Mouse (Mus musculus) retina, postnatal 7 days (tissue): ENCODE results near the gene Efcab10.

Experiments used
- DNase-seq: peaks from one replicate; pipeline ENCODE4 v3.0.0-alpha.2; 2012; ENCODE audit warnings: low read depth, low spot score

Gene Efcab10

DNA sequence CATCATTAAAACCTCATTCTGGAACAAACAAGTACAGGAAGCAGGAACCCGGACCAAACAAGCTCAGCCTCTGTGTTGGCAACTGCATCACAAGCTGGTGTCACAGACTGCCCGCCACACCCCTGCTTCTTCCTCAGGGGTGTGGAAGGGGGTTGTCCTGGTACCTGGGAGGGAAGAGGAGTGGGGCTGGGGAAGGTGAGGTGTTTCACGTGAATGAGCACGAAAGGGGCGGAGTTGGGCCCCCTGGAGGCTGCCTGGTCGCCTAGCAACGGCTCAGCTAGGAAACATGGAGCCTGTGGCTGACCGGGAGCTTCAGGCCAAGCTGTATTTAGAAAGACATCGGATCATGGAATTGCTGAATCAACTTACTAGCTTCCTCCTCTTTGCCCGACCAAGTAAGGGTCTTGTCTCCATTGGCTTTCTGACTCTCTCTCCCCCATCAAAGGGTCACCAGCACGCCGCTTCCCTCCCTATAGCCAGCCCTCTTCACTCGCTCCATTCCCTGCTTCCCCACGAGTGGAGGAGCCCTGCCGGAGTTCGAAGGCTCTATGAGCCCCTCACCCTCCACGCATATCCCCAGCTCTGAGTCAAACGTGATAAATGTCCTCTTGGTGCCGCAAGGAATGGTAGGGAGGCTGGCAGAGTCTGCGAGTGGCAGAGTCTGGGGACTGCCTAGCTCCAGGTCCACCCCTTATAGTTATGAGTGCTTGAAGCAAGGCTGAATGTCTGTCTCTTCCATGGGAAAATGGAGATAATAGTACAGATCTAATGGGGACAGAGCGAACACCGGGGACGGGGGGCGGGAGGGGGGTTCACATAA, at the start of gene Efcab10:
Efcab10 (plus strand) TSS at position 51 of the 820 bp plus-strand sequence.
- peak; percentile 21 for DNase-seq

DNA sequence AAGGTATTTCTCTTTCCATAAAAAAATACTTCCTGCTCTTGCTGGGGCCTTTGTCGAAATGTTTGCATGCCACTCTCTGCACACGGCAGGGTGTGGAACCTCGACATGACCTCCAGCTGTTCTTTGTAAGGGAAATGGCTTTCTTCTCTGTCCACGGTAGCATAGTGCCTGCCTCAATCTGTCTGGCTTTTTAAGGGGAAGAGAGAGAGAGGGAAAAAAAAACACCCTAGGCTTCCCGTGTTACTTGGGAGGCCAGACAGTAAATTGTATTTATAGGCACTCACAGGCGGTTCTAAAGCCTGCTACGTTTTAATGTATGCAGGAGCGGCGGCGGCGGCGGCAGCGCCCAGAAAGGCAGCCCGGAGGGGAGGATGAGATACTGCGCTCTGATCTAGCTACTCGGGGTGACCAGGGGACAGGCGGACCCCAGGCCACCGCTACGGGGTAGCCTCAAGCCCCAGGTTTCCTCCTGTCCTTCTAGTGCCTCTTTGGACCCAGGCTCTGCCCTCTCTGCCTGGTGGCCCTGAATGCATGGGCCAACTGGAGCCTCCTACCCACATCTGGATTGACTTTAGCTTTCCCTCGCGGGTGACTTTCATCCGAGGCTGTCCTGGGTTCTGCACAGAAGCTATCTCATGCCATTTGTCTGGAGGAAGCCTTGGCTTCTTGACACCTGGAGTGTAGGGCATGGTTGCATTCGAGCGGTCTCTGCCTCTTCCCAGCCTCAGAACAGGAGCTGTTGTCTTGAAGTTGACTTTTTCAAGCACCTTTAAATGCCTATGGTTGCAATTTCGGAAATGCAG, 49.5 kb upstream of the Efcab10 start:
- DNase-seq, result no peak

DNA sequence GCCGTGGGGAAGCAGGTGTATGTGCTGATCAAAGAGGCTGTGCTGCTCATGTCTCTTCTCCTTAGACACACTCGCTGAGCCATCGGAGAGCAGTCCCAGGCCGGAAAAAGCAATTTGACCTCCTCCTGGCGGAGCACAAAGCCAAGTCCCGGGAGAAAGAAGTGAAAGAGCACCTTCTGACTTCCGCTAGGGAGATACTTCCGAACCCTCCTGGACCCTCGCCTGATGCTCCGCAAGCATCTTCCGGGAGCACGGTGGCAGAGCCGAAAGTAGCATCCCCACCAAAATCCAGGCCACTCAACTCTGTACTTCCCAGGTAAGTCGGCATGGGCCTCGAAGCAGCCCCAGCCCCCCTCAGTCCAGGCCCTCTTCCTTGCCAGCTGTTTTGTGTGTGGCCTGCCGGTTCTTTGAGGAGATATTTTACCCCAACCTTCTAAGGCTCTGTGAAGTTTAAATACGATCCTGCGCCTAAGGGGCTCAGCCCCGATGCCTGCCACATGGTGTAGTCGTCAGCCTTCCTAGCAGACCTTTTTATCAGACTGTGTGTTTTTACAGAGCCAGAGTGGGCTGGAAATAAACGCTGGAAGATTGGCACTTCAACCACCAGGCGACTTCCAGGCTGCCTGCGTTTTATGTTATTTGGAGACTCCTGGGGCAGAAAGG, 48.8 kb upstream of the Efcab10 start:
- no peak for DNase-seq

DNA sequence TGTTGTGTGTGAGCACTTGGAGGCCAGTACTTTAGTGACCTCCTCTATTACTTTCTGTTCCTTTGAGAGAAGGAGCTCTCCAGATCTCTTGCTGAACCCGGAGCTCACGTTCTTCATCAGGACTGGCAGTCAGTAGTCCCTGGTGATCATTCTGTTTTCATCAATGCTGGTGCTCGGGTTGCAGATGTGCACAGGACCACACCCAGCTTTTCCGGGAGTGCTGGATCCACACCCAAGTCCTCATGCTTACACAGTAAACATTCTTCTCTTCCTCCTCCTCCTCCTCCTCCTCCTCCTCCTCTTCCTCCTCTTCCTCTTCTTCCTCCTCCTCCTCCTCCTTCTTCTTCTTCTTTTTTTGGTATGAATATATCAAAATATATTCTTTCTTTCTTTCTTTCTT, 42.0 kb upstream of the Efcab10 start:
- no peak for DNase-seq

DNA sequence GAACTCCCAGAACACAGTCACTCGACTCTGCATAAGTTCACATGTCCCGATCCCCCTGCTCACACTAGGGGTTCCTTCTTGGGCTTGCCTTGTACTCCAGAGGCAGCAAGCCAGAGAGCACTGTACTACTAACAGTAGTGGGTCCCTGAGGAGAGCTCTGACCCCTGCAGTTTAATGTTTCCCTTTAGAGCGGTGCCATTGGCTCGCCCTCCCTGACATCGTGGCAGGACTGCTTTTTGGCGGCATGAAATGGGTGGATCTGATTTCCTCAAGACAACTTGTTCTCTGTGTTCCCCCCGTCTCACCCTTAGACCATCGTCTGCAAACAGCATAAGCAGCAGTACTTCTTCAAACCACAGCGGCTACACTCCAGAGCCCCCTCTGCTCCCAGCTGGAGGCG, 36.3 kb upstream of the Efcab10 start:
- DNase-seq, result no peak

DNA sequence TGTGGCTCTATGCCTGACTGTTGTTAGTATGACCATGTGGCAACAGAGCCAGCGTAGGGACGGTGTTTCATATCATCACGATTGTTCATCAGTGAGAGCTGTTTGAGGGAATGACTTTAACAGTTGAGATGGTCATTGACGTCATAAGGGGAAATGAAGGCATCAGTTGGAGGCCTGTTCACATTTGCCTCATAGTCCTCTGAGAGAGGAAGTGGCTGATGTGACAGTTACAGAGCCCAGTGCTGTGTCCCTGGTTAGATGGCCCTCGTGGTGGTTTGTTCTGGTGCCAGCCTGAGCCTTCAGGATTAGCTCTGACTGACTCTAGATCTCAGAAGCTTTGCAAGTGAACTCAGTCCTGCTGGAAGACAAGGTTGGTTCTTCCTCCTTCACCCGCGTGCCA, 35.4 kb upstream of the Efcab10 start:
- DNase-seq, result no peak

DNA sequence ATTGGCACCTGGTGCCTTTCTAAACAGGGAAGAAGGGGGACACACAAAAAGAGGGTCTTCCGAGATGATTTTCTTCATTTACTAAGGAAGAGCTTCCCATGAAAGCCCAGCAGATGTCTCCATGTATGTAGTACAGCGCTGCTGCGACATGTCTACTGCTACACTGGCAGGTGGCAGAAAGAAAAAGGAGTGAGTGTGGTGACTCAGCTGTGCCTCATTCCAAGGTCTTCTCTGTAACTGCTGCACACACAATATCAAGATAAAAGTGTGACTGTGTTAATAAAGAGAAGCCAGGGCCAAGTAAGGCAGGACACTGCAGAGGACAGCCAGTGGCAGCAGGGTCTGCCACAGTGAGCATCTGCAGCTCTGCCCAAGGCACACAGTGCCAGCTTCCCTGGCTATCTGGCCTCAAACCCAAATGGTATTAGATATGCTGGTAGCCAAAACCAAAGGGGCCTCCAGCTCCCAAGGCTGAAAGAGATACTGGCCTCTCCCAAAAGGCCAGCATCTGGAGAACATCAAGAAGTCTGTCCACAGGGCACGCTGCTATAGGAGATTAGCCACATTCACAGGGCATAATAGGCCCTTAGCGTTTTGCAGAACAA, 34.7 kb upstream of the Efcab10 start:
- DNase-seq, result no peak

DNA sequence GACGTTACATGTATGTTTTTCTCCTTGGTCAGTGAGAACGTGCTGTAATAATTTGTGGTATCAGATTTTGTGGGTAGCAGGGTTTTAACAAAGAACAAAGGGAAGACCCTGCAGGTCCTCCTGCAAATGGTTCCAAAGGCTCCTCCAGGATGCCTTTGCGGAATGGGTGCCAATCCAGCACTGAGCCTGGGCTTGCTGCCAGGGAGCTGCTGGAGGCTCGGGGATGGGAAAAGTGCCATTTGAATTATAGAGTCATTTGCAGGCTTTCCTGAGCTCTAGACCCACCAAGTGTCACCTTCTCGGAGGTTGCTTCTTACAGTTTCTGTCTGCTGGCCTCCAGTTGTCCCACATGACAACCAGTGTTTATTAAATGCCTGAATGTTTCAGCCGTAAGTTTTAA, 33.9 kb upstream of the Efcab10 start:
- no peak for DNase-seq

DNA sequence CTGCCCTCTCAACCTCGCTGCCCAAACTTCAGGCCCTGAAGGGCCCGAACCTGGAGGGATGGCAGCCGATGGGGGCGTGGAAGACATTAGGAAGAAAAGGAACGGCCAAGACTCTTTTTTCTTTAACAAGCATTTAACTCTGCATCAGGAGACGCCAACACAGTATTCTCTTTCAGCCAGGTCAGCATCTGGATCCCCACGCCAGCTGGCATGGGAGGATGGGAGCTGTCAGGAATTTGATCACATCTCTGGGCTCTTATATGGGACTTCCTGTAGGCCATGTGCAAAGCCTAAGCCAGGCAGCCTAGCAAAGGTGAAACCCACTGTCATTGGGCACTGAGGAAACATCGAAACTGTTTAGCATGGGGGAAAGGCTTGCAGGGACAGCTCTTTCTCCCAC, 30.1 kb upstream of the Efcab10 start:
- DNase-seq, result no peak

DNA sequence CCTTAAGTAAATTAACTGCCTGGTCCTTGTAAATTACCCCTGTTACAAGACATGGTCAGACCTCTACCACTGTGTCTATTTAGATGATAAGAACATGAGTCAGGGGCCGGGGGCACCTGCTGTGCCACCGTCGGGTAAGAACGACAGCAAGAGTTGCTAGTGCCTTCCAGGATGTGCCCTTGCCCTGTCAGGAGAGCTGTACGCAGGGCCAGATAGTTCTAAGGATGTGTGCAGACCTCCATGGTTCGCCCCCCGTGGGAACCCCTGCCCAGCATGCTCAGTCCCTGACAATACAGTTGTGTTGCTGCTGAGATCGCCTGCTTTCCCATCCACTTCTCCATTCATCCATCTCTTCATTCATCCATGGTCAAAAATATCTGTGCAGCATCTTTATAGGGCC, 29.5 kb upstream of the Efcab10 start:
- no peak for DNase-seq

DNA sequence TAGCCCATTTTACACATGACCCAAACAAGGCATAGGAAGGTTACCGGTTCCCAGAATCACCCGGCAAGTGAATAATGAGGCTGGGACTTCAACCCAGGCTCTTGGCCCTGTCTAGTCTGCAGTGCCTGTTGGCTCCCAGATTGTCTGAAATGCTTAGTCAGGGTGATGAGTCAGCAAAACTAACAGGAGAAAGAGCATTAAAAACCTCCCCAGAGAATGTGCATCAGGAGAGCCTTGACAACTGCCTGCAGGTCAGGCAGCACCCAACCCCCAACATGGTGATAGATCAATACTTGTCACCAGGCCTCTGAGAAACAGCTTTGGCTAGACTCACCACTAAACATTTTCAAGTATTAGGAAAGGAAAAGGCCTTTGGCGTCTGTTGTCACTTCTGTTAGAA, 25.1 kb upstream of the Efcab10 start:
- no peak for DNase-seq

DNA sequence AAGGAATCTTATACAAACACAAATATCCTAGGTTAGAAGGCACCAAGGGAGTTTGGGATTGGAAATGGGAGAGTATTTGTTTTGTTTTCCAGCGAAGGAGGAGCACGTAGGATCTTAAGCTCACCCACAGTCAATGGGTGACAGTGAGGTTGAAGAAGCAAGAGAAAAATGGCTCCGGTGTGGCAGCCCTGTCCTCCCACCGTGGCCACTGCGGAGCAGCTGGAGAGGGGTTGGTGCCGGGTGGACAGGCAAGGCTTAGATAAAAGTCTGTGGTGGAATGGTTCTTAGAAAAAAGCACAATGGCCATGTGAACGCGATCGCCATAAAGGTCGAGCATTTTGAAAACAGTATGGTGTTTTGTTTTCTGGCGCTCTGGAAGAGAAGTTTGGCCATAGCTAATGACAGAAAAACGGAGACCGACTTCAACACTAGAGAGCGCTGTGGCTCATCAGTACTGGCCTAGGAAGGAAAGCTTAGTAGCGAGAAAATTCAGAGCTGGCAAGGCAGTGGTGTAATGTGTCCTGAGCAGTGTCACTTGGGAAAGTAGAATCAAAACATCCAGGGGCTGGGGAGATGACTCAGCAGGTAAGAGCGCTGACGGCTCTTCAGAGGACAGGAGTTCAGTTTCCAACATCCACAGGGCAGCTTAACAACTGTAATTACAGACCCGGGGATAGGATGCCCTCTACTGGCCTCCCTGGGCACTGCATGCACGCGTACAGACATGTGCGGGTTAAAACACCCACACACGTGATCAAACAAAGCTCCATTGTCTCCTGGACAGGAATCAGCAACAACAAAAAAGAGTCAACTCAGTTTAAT, 14.8 kb upstream of the Efcab10 start:
- peak; percentile 57 for DNase-seq

DNA sequence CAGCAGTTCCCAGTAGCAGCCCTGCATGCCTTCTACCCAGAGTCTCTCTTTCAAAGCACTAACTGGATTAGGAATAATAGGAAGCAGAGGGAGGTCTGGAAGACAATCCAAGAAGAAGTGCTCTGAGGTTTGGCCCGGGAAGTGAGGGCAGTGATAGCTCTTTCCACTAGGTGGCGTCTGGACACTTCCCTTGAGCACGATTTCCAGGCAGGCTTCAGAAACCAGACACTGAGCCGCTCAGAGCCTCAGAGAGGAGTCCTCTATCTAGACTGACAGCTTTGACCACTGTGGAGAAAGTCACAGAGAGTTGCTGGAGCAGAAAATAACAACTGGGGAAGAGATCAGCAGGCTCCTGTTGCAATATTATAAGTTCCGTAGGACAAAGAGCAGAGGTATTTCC, 5.8 kb upstream of the Efcab10 start:
- DNase-seq, result peak; percentile 70

DNA sequence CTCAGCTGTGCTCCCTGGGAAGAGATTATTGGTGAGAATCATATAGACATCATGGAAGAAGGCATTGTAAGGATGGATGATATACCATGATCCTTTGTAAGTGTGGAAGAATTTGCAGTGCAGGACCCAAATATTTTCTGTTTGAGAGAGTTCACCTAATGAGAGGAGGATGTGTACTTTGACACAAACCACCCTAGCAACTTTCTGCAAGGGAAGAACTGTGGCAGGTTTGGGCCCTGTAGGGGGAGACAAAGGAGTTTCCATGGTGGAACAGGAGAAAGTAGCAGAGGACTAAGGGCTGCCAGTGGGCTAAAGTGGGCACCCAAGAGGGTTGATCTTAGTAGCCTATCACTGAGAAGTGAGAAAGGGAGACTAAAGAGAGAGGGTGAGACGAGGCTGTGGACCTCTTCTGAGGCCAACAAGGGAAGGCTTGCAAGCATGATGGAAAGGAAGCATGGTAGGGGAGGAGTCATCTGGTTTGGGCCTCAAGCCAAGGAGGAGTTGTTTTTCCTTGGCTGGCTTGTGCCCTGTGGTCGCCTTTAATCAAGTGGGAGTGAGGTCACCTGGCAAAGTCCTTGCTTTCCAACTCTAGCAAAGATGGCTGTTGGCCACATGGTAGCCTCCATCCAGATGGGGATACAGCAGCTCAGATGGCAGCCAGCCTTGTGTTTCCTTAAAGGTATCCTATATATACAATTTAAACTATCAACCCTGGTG, 3.7 kb upstream of the Efcab10 start:
- DNase-seq, result no peak

DNA sequence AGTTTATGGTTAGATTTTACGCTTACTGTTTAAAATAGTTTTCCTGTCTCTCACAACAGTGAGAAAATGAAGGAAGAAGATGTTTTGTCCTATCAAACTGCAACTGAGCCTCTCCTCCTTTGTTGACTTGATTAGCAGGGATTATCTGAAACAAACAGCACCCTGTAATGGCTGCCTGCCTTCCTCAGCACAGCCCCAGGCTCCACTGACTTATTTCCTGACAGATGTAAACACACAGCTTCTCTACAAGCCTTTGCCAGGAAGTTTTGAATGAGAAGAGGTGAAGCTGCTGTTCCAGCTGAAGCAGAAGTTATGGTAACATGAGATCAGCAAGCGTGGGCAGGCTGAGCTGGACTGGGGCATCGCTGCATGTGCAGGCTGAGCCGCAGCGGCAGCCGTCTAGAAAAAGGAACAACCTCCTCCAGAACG, 8.6 kb downstream of the Efcab10 start:
- DNase-seq, result no peak

DNA sequence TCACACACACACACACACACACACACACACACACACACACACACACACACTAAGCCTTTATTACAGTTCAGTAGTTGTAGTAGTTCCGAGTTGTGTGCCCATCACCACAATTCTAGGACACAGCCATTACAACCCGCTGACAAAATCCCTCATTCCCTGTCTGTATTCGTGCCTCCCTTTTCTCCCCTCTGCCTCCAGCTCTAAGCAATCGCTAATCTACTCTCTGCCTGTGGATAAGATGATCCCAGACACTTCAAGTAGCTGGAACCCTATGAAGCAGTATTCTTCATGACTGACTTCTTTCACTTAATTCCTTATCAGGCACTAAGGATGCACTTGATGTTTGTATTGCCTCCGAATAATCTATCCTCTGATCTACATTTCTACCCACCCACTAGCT, 10.3 kb downstream of the Efcab10 start:
- no peak for DNase-seq

DNA sequence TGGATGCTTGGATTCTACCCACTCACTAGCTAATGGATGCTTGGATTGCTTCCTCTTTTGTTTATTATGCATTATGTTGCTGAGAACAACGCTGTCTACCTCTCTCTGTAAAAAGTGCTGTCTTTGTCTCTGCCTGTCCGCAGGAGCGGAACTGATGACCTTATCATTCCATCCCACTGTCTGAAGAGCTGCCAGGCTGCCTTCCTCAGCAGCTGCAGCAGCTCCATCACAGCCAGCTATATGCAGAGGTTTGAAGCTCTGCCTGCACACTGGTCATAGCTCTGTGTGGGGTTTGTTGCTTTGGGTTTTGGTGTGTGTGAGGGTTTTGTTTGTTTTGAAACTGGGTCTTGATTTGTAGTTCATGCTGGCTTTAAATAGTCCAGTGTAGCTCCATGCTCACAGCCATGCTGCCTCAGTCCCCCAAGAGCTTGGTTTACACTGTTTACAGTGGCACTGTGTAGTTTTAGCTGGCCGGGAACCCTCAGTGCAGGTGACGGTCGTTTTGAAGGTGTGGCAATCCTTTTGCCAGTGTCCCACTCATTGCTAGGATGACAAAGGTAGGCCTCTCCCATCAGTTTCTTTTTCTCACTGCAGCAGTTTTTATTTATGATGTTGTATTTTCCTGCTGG, 10.9 kb downstream of the Efcab10 start:
- DNase-seq, result no peak

DNA sequence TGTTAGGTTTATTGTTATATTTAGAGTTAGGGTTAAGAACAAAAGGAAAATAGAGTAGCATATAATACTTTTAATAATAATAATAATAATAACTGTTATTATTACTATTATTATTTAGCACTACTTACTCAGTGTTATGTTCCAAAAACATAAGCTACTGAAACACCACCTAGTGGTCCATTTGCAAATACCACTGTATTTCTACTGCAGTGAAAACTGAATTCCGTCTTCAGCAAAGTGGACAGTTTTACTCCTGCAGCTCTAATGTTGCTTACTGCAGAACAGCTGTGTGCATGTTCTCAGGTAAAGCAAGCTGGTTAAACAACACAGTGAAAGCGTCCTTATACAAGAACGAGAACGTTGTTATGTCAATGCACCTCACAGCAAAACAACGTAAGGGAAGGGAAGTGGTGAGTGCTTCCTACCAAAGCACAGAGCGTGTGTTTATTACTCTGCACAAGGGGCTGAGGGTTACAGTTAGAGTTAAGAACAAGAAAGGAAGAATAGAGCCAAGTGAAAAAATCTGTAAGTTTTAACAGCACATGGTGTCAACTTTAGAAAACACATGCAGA, 17.0 kb downstream of the Efcab10 start:
- DNase-seq, result no peak

DNA sequence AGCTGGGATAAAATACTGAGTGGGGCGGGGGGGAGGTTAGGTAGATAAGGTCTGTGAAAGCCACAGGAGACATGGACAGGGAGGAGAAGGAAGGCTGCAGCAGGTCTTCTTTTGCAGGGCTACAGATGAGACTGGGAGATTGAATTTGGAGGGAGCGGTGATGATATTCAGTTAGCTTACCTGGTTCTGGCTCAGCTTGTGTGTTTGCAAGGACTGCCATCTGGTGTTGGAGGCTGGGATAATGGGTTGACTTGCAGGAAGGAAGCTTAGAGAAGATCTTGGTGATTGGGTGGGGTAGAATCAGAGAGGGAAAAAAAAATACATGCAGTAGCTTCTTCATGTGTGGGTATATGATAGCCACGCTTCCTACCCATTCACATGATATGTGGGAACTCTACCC, 29.7 kb downstream of the Efcab10 start:
- peak; percentile 57 for DNase-seq

DNA sequence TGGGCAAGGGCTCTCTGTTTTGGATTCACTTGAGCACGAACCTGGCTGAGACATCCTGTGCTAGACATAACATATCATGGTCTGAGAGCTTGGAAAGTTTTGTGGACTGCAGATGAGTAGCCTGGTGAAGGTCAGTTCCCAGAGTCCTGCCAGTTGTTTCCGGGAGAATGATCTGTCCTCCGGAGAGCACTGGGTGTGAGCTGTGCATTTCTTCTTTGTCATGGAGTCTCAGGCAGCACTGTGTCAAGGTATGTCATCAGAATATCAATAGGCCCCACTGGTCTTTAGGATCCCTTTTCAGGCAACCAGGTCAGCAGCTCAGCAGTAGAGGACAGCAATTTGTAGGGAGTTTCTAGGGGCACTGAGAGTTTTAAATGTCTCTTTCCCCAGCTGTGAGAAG, 32.6 kb downstream of the Efcab10 start:
- no peak for DNase-seq
